Mouse (Mus musculus) ZHBTc4 (cell line): ENCODE results near the gene Prkaa1.

ENCODE experiments used
- DNase-seq: peaks from one replicate; pipeline ENCODE4 v3.0.0-alpha.2; 2011; ENCODE audit warnings: low read depth, low spot score

Prkaa1 gene

GRCm38 (mm10) chr15:5143361-5144020, at the start of gene Prkaa1:
Prkaa1 (plus strand) TSS chr15:5143861.
- DNase-seq, result peak; percentile 84

GRCm38 (mm10) chr15:5095534-5096301, 47.9 kb upstream of the Prkaa1 start:
- no peak for DNase-seq

- DNase-seq, result no peak
Measured at GRCm38 (mm10) chr15:5097376-5097775, 46.3 kb upstream of the Prkaa1 start.

- DNase-seq, result no peak
Measured at GRCm38 (mm10) chr15:5102312-5102711, 41.3 kb upstream of the Prkaa1 start.

GRCm38 (mm10) chr15:5105891-5106290, 37.8 kb upstream of the Prkaa1 start:
- DNase-seq, result no peak

GRCm38 (mm10) chr15:5106293-5106692, 37.4 kb upstream of the Prkaa1 start:
- no peak for DNase-seq

GRCm38 (mm10) chr15:5107686-5108654, 35.7 kb upstream of the Prkaa1 start, which contains the start of gene Card6:
Card6 (minus strand) TSS chr15:5108539.
- no peak for DNase-seq

- no peak for DNase-seq
Measured at GRCm38 (mm10) chr15:5108655-5109040, 35.0 kb upstream of the Prkaa1 start.

- no peak for DNase-seq
Measured at GRCm38 (mm10) chr15:5112651-5113050, 31.0 kb upstream of the Prkaa1 start.

- DNase-seq, result no peak
Measured at GRCm38 (mm10) chr15:5115173-5115572, 28.5 kb upstream of the Prkaa1 start.

- peak; percentile 99 for DNase-seq
Measured at GRCm38 (mm10) chr15:5116270-5117030, 27.2 kb upstream of the Prkaa1 start, which contains the start of gene Rpl37. Rpl37 (plus strand) TSS chr15:5116645.

GRCm38 (mm10) chr15:5117031-5117601, 26.5 kb upstream of the Prkaa1 start:
- DNase-seq, result no peak

GRCm38 (mm10) chr15:5118626-5119025, 25.0 kb upstream of the Prkaa1 start:
- no peak for DNase-seq

- no peak for DNase-seq
Measured at GRCm38 (mm10) chr15:5119192-5119591, 24.5 kb upstream of the Prkaa1 start.

- no peak for DNase-seq
Measured at GRCm38 (mm10) chr15:5119707-5120106, 24.0 kb upstream of the Prkaa1 start.

- peak; percentile 76 for DNase-seq
Measured at GRCm38 (mm10) chr15:5121535-5122313, 21.9 kb upstream of the Prkaa1 start.

GRCm38 (mm10) chr15:5126456-5126855, 17.2 kb upstream of the Prkaa1 start:
- no peak for DNase-seq

- no peak for DNase-seq
Measured at GRCm38 (mm10) chr15:5127487-5127886, 16.2 kb upstream of the Prkaa1 start.

GRCm38 (mm10) chr15:5128176-5128940, 15.3 kb upstream of the Prkaa1 start:
- DNase-seq, result no peak
